Mouse (Mus musculus): ENCODE data around the gene Kcnma1. TPM values are rescaled to one million over a fixed set of nuclear protein-coding genes. Genes with fewer than 3 reads are reported as not detected.

Gene Kcnma1
- polyA plus RNA-seq, 1 experiment from 2014 or later, result 2.3 TPM

- Histone ChIP-seq H3K9me3 (no peaks in the 10 kb centered on the region), H3K9ac (replicated peaks) (no peak overlapping the region), H3K4me2 (no peak overlapping the region), H3K36me3 (no peaks in the 10 kb centered on the region), H3K4me3 (replicated peaks) (no peak overlapping the region), H3K4me1 (replicated peaks) (0 out of 2 replicates have a peak, but pooled peaks cover 8% of the 10 kb centered on the region), H3K27me3 (no peaks in the 10 kb centered on the region), H3K27ac (no peak overlapping the region)
- WGBS, result 67% methylated on average over 1 of the region's 1 CpGs
- ATAC-seq (ENCODE audit: insufficient number of reproducible peaks, insufficient read depth, low FRiP score, low TSS enrichment, low read depth), result no peak
Observed at GRCm38 (mm10) chr14:23570251-23570650, 444.0 kb downstream of the Kcnma1 start.

- ATAC-seq (ENCODE audit: insufficient number of reproducible peaks, insufficient read depth, low FRiP score, low TSS enrichment, low read depth), result no peak
- Histone ChIP-seq H3K4me1 (replicated peaks) (0 out of 2 replicates have a peak, but pooled peaks cover 8% of the 10 kb centered on the region), H3K9me3 (no peaks in the 10 kb centered on the region), H3K36me3 (no peaks in the 10 kb centered on the region), H3K27me3 (no peaks in the 10 kb centered on the region), H3K27ac (peak overlapping the region; percentile 2), H3K4me3 (replicated peaks) (no peak overlapping the region), H3K4me2 (no peak overlapping the region), H3K9ac (replicated peaks) (no peak overlapping the region)
- 61% methylated on average over 3 of the region's 3 CpGs for WGBS
Observed at GRCm38 (mm10) chr14:23565931-23566330, 448.4 kb downstream of the Kcnma1 start.

DNA sequence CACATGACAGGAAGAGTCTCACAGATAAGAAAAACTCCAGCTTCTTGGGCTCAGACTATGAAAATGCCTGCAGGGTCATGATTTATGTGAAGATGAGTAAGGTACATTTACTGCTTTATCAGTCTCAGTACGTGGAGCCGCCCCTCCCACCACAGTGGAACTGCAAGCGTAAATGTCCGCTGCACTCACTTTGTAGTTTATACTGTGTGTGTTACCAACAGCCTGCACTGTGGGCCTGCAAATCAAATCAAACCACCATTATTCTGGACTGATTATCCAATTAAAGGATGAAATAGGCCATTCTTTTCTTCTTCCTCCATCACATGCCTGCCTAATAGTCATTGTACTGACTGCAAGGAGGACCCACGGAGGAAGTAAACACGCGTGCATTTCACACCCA, 449.8 kb downstream of the Kcnma1 start:
- no peak overlapping the region for H3K4me2 ChIP-seq
- H3K4me3 ChIP-seq (replicated peaks), result no peak overlapping the region
- no peak for ATAC-seq (ENCODE audit: insufficient number of reproducible peaks, insufficient read depth, low FRiP score, low TSS enrichment, low read depth)
- WGBS, result 69% methylated on average over 7 of the region's 7 CpGs
- H3K9ac ChIP-seq (replicated peaks), result no peak overlapping the region
- no peaks in the 10 kb centered on the region for H3K36me3 ChIP-seq
- peaks cover 8% of the 10 kb centered on the region; the same call in 1 of the 2 replicates for H3K4me1 ChIP-seq (replicated peaks)
- no peak overlapping the region for H3K27ac ChIP-seq
- no peaks in the 10 kb centered on the region for H3K27me3 ChIP-seq
- H3K9me3 ChIP-seq, result no peaks in the 10 kb centered on the region

DNA sequence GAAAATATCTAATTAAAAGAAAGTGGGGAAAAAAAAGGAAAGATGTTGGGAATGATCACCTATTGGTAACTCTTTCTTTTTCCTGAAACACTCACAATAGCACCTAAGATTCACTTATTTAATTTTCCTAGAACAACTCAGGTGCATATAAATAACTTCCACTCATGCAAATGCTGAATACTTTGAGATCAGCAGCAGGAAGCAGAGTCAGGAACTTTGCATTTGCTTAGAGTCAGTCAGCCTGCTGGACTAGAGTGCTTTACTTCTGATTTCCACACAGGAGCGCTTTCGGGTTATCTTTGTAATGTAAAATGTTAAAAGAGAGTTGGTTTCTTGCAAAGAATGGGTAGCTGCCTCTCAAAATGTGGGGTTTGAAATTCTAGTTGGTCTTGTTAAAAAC, 451.1 kb downstream of the Kcnma1 start:
- Histone ChIP-seq H3K4me1 (replicated peaks) (peaks cover 8% of the 10 kb centered on the region; the same call in 1 of the 2 replicates), H3K27ac (no peak overlapping the region), H3K4me2 (no peak overlapping the region), H3K36me3 (no peaks in the 10 kb centered on the region), H3K27me3 (no peaks in the 10 kb centered on the region), H3K9ac (replicated peaks) (no peak overlapping the region), H3K4me3 (replicated peaks) (no peak overlapping the region), H3K9me3 (no peaks in the 10 kb centered on the region)
- no peak for ATAC-seq (ENCODE audit: insufficient number of reproducible peaks, insufficient read depth, low FRiP score, low TSS enrichment, low read depth)
- 75% methylated on average over 2 of the region's 2 CpGs for WGBS

GRCm38 (mm10) chr14:23555647-23556046, 458.6 kb downstream of the Kcnma1 start:
- no peak for ATAC-seq (ENCODE audit: insufficient number of reproducible peaks, insufficient read depth, low FRiP score, low TSS enrichment, low read depth)
- Histone ChIP-seq H3K9me3 (no peaks in the 10 kb centered on the region), H3K27me3 (no peaks in the 10 kb centered on the region), H3K9ac (replicated peaks) (no peak overlapping the region), H3K36me3 (no peaks in the 10 kb centered on the region), H3K4me1 (replicated peaks) (peaks cover 8% of the 10 kb centered on the region), H3K4me2 (no peak overlapping the region), H3K4me3 (replicated peaks) (no peak overlapping the region), H3K27ac (no peak overlapping the region)
- 64% methylated on average over 2 of the region's 2 CpGs for WGBS

GRCm38 (mm10) chr14:23552252-23552974, 461.9 kb downstream of the Kcnma1 start:
- ATAC-seq (ENCODE audit: insufficient number of reproducible peaks, insufficient read depth, low FRiP score, low TSS enrichment, low read depth), result no peak
- no peaks in the 10 kb centered on the region for H3K36me3 ChIP-seq
- H3K4me3 ChIP-seq (replicated peaks), result no peak overlapping the region
- H3K9me3 ChIP-seq, result no peaks in the 10 kb centered on the region
- H3K4me1 ChIP-seq (replicated peaks), result peaks cover 9% of the 10 kb centered on the region
- no peaks in the 10 kb centered on the region for H3K27me3 ChIP-seq
- no peak overlapping the region for H3K4me2 ChIP-seq
- H3K27ac ChIP-seq, result no peak overlapping the region
- H3K9ac ChIP-seq (replicated peaks), result no peak overlapping the region
- WGBS, result 30% methylated on average over 5 of the region's 5 CpGs

DNA sequence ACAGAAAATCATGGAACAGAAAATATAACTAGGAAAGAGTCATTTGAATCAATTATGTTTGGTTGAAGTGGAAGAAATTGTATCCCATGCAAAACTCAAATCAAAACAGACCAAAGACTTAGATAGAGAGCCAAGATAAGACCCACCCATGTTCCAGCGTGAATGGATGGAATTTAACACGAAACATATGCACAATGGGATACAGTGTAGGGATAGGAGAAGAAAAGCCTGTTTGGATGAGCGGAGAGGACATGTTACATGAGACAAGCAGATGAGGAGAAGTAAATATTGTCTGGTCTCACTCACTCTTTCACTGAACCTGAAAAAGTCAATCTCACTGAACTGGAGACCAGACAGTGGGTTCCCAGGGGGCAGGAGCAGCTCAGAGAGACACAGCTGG, 463.8 kb downstream of the Kcnma1 start:
- Histone ChIP-seq H3K4me2 (no peak overlapping the region), H3K4me1 (replicated peaks) (peaks cover 8% of the 10 kb centered on the region), H3K27me3 (no peaks in the 10 kb centered on the region), H3K27ac (no peak overlapping the region), H3K9ac (replicated peaks) (no peak overlapping the region), H3K4me3 (replicated peaks) (no peak overlapping the region), H3K9me3 (no peaks in the 10 kb centered on the region), H3K36me3 (no peaks in the 10 kb centered on the region)
- WGBS, result 82% methylated on average over 3 of the region's 3 CpGs
- ATAC-seq (ENCODE audit: insufficient number of reproducible peaks, insufficient read depth, low FRiP score, low TSS enrichment, low read depth), result no peak

DNA sequence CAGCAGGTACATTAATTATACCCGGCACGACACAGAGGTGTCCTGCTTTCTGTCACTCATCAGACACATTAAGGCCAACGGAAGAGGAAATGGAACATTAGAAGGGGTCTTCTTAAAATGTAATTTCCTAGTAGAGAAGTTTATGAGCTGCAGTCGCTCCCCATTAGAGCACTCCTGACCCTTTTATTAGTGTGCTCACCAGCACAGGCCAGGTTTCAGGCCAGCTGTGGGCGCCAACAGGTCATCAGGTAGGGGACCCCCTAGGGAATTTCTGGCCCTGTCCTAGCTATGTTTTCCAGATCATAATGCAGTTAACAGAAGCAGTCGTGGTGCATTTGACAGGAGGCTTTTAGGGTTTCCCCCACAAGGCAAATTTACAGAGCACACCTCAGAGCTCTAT, 472.2 kb downstream of the Kcnma1 start:
- Histone ChIP-seq H3K27ac (no peak overlapping the region), H3K4me3 (replicated peaks) (no peak overlapping the region), H3K9ac (replicated peaks) (no peak overlapping the region), H3K4me1 (replicated peaks) (peaks cover 9% of the 10 kb centered on the region; the same call in 1 of the 2 replicates), H3K4me2 (no peak overlapping the region), H3K9me3 (no peaks in the 10 kb centered on the region; the same call in 1 of the 2 replicates), H3K36me3 (no peaks in the 10 kb centered on the region), H3K27me3 (no peaks in the 10 kb centered on the region)
- 27% methylated on average over 6 of the region's 6 CpGs for WGBS
- no peak for ATAC-seq (ENCODE audit: insufficient number of reproducible peaks, insufficient read depth, low FRiP score, low TSS enrichment, low read depth)

- H3K4me2 ChIP-seq, result no peak overlapping the region
- H3K4me3 ChIP-seq (replicated peaks), result no peak overlapping the region
- H3K9me3 ChIP-seq, result peaks cover 1% of the 10 kb centered on the region; the same call in 1 of the 2 replicates
- no peaks in the 10 kb centered on the region for H3K36me3 ChIP-seq
- H3K27me3 ChIP-seq, result no peaks in the 10 kb centered on the region
- H3K9ac ChIP-seq (replicated peaks), result no peak overlapping the region
- ATAC-seq (ENCODE audit: insufficient number of reproducible peaks, insufficient read depth, low FRiP score, low TSS enrichment, low read depth), result no peak
- H3K27ac ChIP-seq, result no peak overlapping the region
- WGBS, result 90% methylated on average over 3 of the region's 3 CpGs
- peaks cover 8% of the 10 kb centered on the region; the same call in 1 of the 2 replicates for H3K4me1 ChIP-seq (replicated peaks)
Observed at GRCm38 (mm10) chr14:23539621-23540020, 474.7 kb downstream of the Kcnma1 start.

DNA sequence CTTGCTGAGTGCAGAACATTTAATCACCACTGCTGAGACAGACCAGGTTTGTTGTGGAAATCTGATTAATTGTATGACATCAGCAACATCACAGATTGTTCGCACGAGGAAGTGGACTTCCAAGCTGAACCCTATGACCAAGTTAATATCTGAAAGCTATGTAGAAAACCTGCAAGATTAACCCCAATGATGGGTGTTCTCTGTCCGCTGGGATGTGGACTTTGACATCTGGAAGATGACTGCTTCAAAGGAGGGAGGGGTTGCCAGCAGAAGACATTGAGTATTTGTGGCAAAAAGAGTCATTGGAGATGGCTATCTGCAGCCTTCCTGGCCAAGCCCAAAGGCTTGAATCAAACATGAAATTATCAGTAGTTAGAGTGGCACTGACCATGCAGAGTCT, 480.9 kb downstream of the Kcnma1 start:
- Histone ChIP-seq H3K9me3 (peaks cover 8% of the 10 kb centered on the region; the same call in 1 of the 2 replicates), H3K27me3 (0 out of 2 replicates have a peak, but pooled peaks cover 5% of the 10 kb centered on the region), H3K9ac (replicated peaks) (no peak overlapping the region), H3K4me2 (no peak overlapping the region), H3K4me3 (replicated peaks) (no peak overlapping the region), H3K4me1 (replicated peaks) (peaks cover 8% of the 10 kb centered on the region), H3K36me3 (no peaks in the 10 kb centered on the region), H3K27ac (no peak overlapping the region)
- WGBS, result 93% methylated on average over 3 of the region's 3 CpGs
- no peak for ATAC-seq (ENCODE audit: insufficient number of reproducible peaks, insufficient read depth, low FRiP score, low TSS enrichment, low read depth)

DNA sequence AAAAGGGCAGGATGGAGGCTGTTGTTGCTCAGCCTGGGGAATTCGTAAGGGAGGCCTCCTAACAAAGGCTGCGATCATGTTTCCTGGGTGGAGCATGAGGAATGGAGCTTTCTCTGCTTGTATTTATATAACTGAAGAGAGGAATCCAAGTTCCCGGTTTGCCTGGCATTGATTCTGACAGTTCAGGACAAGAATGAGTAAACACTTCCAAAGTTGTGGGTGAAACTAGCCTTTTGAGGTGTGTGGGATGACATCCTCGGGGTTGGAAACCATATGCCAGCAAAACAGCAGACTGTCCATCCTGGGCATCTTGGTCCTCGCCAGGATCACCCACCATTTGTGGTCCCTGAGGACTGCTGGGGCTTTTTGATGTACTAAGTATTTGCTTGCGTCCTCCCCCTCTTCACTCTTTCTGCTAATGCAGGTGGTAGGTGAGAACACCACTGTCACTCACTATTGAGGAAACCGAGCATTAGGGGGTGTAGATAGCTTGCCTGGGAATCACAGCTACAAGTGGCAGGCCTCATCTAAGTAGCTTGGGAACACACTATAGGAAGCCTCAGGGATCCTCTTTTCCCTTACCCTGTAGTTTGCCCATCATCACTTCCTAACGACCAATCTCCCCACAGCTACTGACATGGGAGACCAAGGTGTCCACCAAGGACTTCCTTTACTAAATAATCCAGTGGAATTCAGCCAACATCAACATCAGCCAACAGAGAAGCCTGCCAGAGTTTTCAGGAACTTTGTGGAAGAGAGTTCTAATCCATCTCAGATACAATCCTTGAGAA, 482.4 kb downstream of the Kcnma1 start:
- no peak overlapping the region for H3K4me3 ChIP-seq (replicated peaks)
- no peak for ATAC-seq (ENCODE audit: insufficient number of reproducible peaks, insufficient read depth, low FRiP score, low TSS enrichment, low read depth)
- peaks cover 13% of the 10 kb centered on the region for H3K4me1 ChIP-seq (replicated peaks)
- H3K36me3 ChIP-seq, result no peaks in the 10 kb centered on the region
- no peak overlapping the region for H3K9ac ChIP-seq (replicated peaks)
- 81% methylated on average over 8 of the region's 8 CpGs for WGBS
- H3K4me2 ChIP-seq, result no peak overlapping the region
- 0 out of 2 replicates have a peak, but pooled peaks cover 5% of the 10 kb centered on the region for H3K27me3 ChIP-seq
- peaks cover 8% of the 10 kb centered on the region; the same call in 1 of the 2 replicates for H3K9me3 ChIP-seq
- H3K27ac ChIP-seq, result no peak overlapping the region

Data from limb, embryonic 12.5 days (tissue).